Mouse (Mus musculus) lung, postnatal 0 days (tissue): Measurements from ENCODE around the gene Ddhd1. TPM values are rescaled to one million over a fixed set of nuclear protein-coding genes. Genes with fewer than 3 reads are reported as not detected.
A peak's percentile ranks its signal among the peaks of the same experiment; 100 is the strongest.

Experiments
- ATAC-seq: fragments of 200-750 bp; cut with Nextera tagmentation; 2 replicates; pipeline ENCODE4 v1.8.0; 2017; ENCODE audit warnings: moderate library complexity
- DNase-seq: peaks from one replicate; pipeline ENCODE4 v3.0.0-alpha.2; 2016; ENCODE audit warnings: low spot score
- H3K27ac ChIP-seq: fragments of 300-500 bp; sonication (generic); 2 replicates; pipeline ENCODE4 v1.5.1; 2014; ENCODE audit warnings: antibody characterized with exemption, mild to moderate bottlenecking, low read length, mixed read lengths
- H3K27me3 ChIP-seq: fragments of 300-500 bp; sonication (generic); replicated peaks from 2 replicates; pipeline ENCODE4 v1.6.1; 2014; ENCODE audit warnings: low read length, mixed read lengths; ENCODE audit not compliant: insufficient read depth
- H3K36me3 ChIP-seq: fragments of 300-500 bp; sonication (generic); 2 replicates; pipeline ENCODE4 v1.6.1; 2014; ENCODE audit warnings: low read length, mixed read lengths; ENCODE audit not compliant: insufficient read depth
- H3K4me1 ChIP-seq: fragments of 300-500 bp; sonication (generic); 2 replicates; pipeline ENCODE4 v1.6.1; 2014; ENCODE audit warnings: antibody characterized with exemption, low read depth, low read length, mixed read lengths; ENCODE audit not compliant: insufficient read depth
- H3K4me2 ChIP-seq: fragments of 300-500 bp; sonication (generic); replicated peaks from 2 replicates; pipeline ENCODE4 v1.6.1; 2014; ENCODE audit warnings: low read depth, mild to moderate bottlenecking, low read length, moderate library complexity, mixed read lengths
- H3K4me3 ChIP-seq: fragments of 300-500 bp; sonication (generic); 2 replicates; pipeline ENCODE4 v1.5.1; 2014; ENCODE audit warnings: low read depth, low read length
- H3K9ac ChIP-seq: fragments of 300-500 bp; sonication (generic); replicated peaks from 2 replicates; pipeline ENCODE4 v1.6.1; 2014; ENCODE audit warnings: low read depth, mild to moderate bottlenecking
- H3K9me3 ChIP-seq: fragments of 300-500 bp; sonication (generic); 2 replicates; pipeline ENCODE4 v1.6.1; 2016; ENCODE audit warnings: low read length, mixed read lengths
- CTCF ChIP-seq: IDR thresholded peaks from 2 replicates; pipeline ENCODE4 v1.5.1; 2016; ENCODE audit warnings: antibody characterized with exemption, mild to moderate bottlenecking
- EP300 ChIP-seq: IDR thresholded peaks from 2 replicates; pipeline ENCODE4 v1.6.1; 2016; ENCODE audit warnings: antibody characterized with exemption, mild to moderate bottlenecking, control low read depth
- WGBS: fragments of 180-500 bp; shearing (Covaris S2); extraction: QIAGEN DNeasy Blood & Tissue Kit; methylation state at CpG from one replicate; pipeline ENCODE4 v1.1.7; 2014; 5-methylcytosine and 5-hydroxymethylcytosine counted together
- polyA plus RNA-seq: library from polyadenylated mRNA; unstranded; fragments of >200 nt; fragmentation: Nextera tagmentation; extraction: Ambion mirVana; gene quantifications from 2 replicates; pipeline ENCODE4 v1.2.1, GENCODE M21; 2015

The Ddhd1 gene
- polyA plus RNA-seq, 1 experiment from 2014 or later: 7.5 TPM

DNA sequence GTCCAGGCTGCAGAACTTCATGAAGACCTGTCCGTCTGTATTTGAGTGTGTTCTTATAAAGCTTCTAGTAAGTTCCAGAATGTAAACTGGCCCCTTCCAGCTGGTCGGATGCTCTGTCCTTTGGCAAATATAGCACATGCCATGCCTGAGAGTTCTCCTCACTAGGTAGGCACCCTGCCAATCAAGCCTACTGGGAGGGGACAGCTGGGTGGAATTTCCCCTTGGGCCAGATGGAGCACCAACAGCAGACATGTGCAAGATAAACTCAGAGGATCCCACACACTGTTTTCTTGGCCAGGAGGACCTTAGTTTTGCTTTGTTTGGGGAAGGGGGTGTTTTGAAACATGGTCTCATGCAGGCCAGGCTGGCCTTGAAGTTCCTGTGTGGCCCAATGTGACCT, 104.1 kb downstream of the Ddhd1 start:
- 23% methylated on average over 2 of the region's 2 CpGs for WGBS
- DNase-seq: peak; percentile 43
- no peak overlapping the region for H3K27ac ChIP-seq

DNA sequence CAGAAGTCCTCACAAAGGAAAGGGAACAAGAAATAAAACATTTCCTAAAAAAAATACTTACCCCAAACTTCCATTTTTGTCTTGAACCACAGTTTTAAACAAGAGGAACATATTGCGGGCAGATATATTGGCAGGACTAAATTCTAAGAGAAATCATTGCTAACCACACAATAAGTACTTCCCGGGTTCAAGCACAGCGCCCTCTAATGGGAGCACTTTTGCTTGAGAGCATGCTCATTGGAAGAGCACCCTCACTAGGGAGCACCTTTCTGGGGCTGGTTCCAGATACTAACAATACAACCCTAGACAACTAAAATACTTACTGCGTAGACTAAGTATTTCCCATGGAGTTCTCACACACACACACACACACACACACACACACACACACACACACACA, 105.5 kb downstream of the Ddhd1 start:
- H3K4me2 ChIP-seq: peak overlapping the region; percentile 28; the same call in 1 of the 2 replicates
- no peak for TF ChIP-seq CTCF
- H3K9ac ChIP-seq: no peak overlapping the region
- DNase-seq (no peak), ATAC-seq (no peak)
- H3K27me3 ChIP-seq: no peaks in the 10 kb centered on the region
- H3K36me3 ChIP-seq: no peaks in the 10 kb centered on the region
- H3K9me3 ChIP-seq: no peaks in the 10 kb centered on the region
- WGBS: 76% methylated on average over 4 of the region's 4 CpGs
- no peak overlapping the region for H3K27ac ChIP-seq
- no peaks in the 10 kb centered on the region for H3K4me1 ChIP-seq
- H3K4me3 ChIP-seq: no peak overlapping the region

More for the DNA sequence above, 104.1 kb downstream of the Ddhd1 start:
- Histone ChIP-seq H3K27me3 (no peaks in the 10 kb centered on the region), H3K4me3 (no peak overlapping the region), H3K9ac (no peak overlapping the region), H3K36me3 (no peaks in the 10 kb centered on the region), H3K9me3 (no peaks in the 10 kb centered on the region), H3K4me2 (no peak overlapping the region), H3K4me1 (no peaks in the 10 kb centered on the region)
- ATAC-seq: peak; percentile 19; the same call in 1 of the 2 replicates
- TF ChIP-seq CTCF: no peak
- TF ChIP-seq EP300: no peak

- Histone ChIP-seq H3K4me3 (no peak overlapping the region), H3K27ac (no peak overlapping the region), H3K4me2 (no peak overlapping the region), H3K36me3 (no peaks in the 10 kb centered on the region), H3K4me1 (no peaks in the 10 kb centered on the region), H3K9ac (no peak overlapping the region), H3K9me3 (no peaks in the 10 kb centered on the region), H3K27me3 (no peaks in the 10 kb centered on the region)
- TF ChIP-seq EP300 (no peak), CTCF (peak; percentile 70)
- ATAC-seq (no peak), DNase-seq (peak; percentile 29)
- 62% methylated on average over 17 of the region's 17 CpGs for WGBS
Observed at GRCm38 (mm10) chr14:45551121-45551768, 106.7 kb downstream of the Ddhd1 start.

GRCm38 (mm10) chr14:45550010-45550647, 107.8 kb downstream of the Ddhd1 start:
- Histone ChIP-seq H3K36me3 (no peaks in the 10 kb centered on the region), H3K4me1 (no peaks in the 10 kb centered on the region), H3K4me2 (no peak overlapping the region), H3K27ac (no peak overlapping the region), H3K27me3 (no peaks in the 10 kb centered on the region), H3K9me3 (no peaks in the 10 kb centered on the region), H3K4me3 (no peak overlapping the region), H3K9ac (no peak overlapping the region)
- ATAC-seq (no peak), DNase-seq (peak; percentile 33)
- WGBS: 47% methylated on average over 13 of the region's 13 CpGs
- TF ChIP-seq CTCF: no peak
- TF ChIP-seq EP300: no peak

- WGBS: 68% methylated on average over 3 of the region's 3 CpGs
Observed at GRCm38 (mm10) chr14:45548118-45548517, 109.8 kb downstream of the Ddhd1 start.

DNA sequence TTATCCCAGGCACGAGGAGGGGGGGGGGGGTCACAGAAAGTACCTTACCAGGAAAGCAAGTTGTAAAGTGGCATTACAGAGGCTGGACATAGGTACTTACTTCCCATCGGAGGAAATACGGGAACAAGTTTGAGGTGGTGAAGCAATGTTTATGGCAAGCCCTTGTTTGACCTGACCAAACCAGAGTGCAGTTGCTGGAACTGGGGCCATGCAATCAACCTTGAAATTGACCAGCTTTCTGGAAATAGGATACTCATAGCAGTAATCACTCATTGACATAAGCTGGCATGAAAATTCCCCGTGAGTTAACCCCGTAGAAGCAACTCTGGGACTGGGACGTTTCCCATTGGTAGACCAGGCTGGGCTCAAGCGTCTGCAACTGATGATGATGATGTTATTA, 113.0 kb downstream of the Ddhd1 start:
- ATAC-seq (no peak), DNase-seq (no peak)
- H3K9me3 ChIP-seq: no peaks in the 10 kb centered on the region
- TF ChIP-seq CTCF: no peak
- TF ChIP-seq EP300: no peak
- H3K27ac ChIP-seq: no peak overlapping the region
- WGBS: 75% methylated on average over 7 of the region's 7 CpGs
- no peak overlapping the region for H3K4me3 ChIP-seq
- H3K27me3 ChIP-seq: no peaks in the 10 kb centered on the region
- H3K4me1 ChIP-seq: no peaks in the 10 kb centered on the region
- H3K4me2 ChIP-seq: no peak overlapping the region
- no peak overlapping the region for H3K9ac ChIP-seq
- no peaks in the 10 kb centered on the region for H3K36me3 ChIP-seq

More at GRCm38 (mm10) chr14:45548118-45548517, 109.8 kb downstream of the Ddhd1 start:
- Histone ChIP-seq H3K4me3 (no peak overlapping the region), H3K4me1 (no peaks in the 10 kb centered on the region), H3K9ac (no peak overlapping the region), H3K27ac (no peak overlapping the region), H3K4me2 (no peak overlapping the region), H3K36me3 (no peaks in the 10 kb centered on the region), H3K9me3 (no peaks in the 10 kb centered on the region), H3K27me3 (no peaks in the 10 kb centered on the region)
- peak; percentile 69 for TF ChIP-seq CTCF
- TF ChIP-seq EP300: no peak
- ATAC-seq (no peak), DNase-seq (no peak)
